Mouse (Mus musculus): ENCODE results near the gene Camkk2. TPM values are rescaled to one million over a fixed set of nuclear protein-coding genes. Genes with fewer than 3 reads are reported as not detected.

The Camkk2 gene
- polyA plus RNA-seq, 1 experiment from 2014 or later, result 23.8 TPM

Other genes starting within 250 kb of the Camkk2 start
- 23.1 and 28.8 TPM in 2 replicates for gene Ift81, start 164.9 kb downstream of the Camkk2 start, polyA plus RNA-seq (2015; fragmentation: Nextera tagmentation; extraction: Ambion mirVana)
- 2.5 and 3.2 TPM in 2 replicates for gene P2rx7, start 135.5 kb downstream of the Camkk2 start, polyA plus RNA-seq (2015; fragmentation: Nextera tagmentation; extraction: Ambion mirVana)
- gene P2rx4, start 71.9 kb downstream of the Camkk2 start, polyA plus RNA-seq (2015; fragmentation: Nextera tagmentation; extraction: Ambion mirVana), result 38.2 and 39.6 TPM in 2 replicates
- 362 and 376 TPM in 2 replicates for gene Anapc5, start 41.9 kb upstream of the Camkk2 start, polyA plus RNA-seq (2015; fragmentation: Nextera tagmentation; extraction: Ambion mirVana)
- 25.9 and 30.7 TPM in 2 replicates for gene Rnf34, start 70.6 kb upstream of the Camkk2 start, polyA plus RNA-seq (2015; fragmentation: Nextera tagmentation; extraction: Ambion mirVana)
- gene Kdm2b, start 210.4 kb upstream of the Camkk2 start, polyA plus RNA-seq (2015; fragmentation: Nextera tagmentation; extraction: Ambion mirVana), result 27.2 and 29.4 TPM in 2 replicates
- 18.9 and 19.3 TPM in 2 replicates for gene Orai1, start 235.7 kb upstream of the Camkk2 start, polyA plus RNA-seq (2015; fragmentation: Nextera tagmentation; extraction: Ambion mirVana)